Comparison of ENCODE assay signal across 13 mouse cellular contexts in genomic region chr6:6301001-6301510, GRCm38 (mm10).
"Had no signal": no experiment of that assay in that cellular context is flagged by ENCODE, and none has a peak within 500 bp of the region (broad histone marks: within the 10 kb centered on the region; RNA-seq: fewer than 3 reads in every experiment).

No protein-coding gene starts in this region.

- H3K27ac ChIP-seq: intestine, embryonic 15.5 days; liver, embryonic 15.5 days; midbrain, embryonic 15.5 days; neural tube, embryonic 13.5 days; stomach, embryonic 15.5 days had no signal

- ATAC-seq: intestine, embryonic 15.5 days; lung, postnatal 0 days; midbrain, embryonic 15.5 days had no signal

- DNase-seq: left cerebral cortex, postnatal 4 days; lung, adult 2 months; lung, postnatal 36 days; right cerebral cortex, postnatal 14 days; thymus, adult 2 months; thymus, postnatal 25 days had no signal

- H3K9ac ChIP-seq: intestine, embryonic 15.5 days; liver, embryonic 15.5 days; midbrain, embryonic 15.5 days; neural tube, embryonic 13.5 days; stomach, embryonic 15.5 days had no signal

- H3K4me2 ChIP-seq: intestine, embryonic 15.5 days; liver, embryonic 11.5 days; liver, embryonic 15.5 days; midbrain, embryonic 15.5 days; neural tube, embryonic 13.5 days; stomach, embryonic 15.5 days had no signal

- H3K4me1 ChIP-seq: intestine, embryonic 15.5 days; liver, embryonic 15.5 days; stomach, embryonic 15.5 days had no signal

- H3K9me3 ChIP-seq: intestine, embryonic 15.5 days; liver, embryonic 15.5 days; midbrain, embryonic 15.5 days; neural tube, embryonic 13.5 days; stomach, embryonic 15.5 days had no signal

- H3K36me3 ChIP-seq: intestine, embryonic 15.5 days; liver, embryonic 15.5 days; midbrain, embryonic 15.5 days; neural tube, embryonic 13.5 days; stomach, embryonic 15.5 days had no signal

- H3K4me3 ChIP-seq: intestine, embryonic 15.5 days; liver, embryonic 15.5 days; midbrain, embryonic 15.5 days; neural tube, embryonic 13.5 days; stomach, embryonic 15.5 days had no signal

- H3K27me3 ChIP-seq: intestine, embryonic 15.5 days; liver, embryonic 15.5 days; midbrain, embryonic 15.5 days; neural tube, embryonic 13.5 days; stomach, embryonic 15.5 days had no signal
